Mouse (Mus musculus): ENCODE results near the gene Pex5l. TPM values are rescaled to one million over a fixed set of nuclear protein-coding genes. Genes with fewer than 3 reads are reported as not detected.

Pex5l gene
- polyA plus RNA-seq, 1 experiment from 2014 or later, result 2.9 TPM

DNA sequence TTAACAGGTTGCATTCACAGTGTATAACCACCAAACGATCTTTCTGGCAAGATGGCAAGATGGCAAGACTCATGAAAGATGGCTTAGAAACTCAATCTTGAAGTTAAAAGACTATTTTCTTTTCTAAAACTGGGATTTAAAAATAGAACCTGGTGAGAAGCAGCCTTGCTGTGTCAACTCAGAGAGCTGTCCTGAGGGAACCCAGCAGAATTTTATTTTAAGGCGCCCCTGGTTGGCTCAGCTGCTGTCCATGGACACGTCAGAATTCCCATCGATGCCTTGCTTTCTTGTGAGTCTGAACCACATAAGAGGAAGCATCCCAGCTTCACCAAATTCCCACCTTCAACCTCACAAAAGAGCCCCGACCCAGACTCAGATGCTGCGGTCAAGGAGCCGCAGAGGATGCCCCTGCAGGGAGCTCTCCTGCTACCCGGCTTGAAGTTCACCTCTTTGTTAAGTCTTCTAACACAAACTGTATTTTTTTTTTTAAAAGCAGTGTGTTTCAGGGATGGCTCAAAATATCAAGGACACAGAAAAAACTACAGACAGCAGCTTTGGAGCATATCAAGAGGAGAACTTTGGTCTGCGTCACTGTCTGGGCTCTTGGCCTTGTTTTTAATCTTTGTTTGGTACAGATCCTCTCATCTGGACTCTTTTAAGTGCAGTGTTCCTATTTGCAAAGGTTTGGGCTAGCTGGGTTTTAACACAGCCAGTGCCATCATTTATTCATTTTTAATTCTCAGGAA is 44.3 kb downstream of the Pex5l start:
- no peaks in the 10 kb centered on the region for H3K27me3 ChIP-seq (ENCODE audit: control insufficient read depth, insufficient read depth, low read depth, low read length)
- no peak for ATAC-seq
- no peak overlapping the region for H3K27ac ChIP-seq (ENCODE audit: low read length)
- H3K36me3 ChIP-seq (ENCODE audit: control insufficient read depth, insufficient read depth, low read length), result no peaks in the 10 kb centered on the region
- H3K9me3 ChIP-seq (replicated peaks; ENCODE audit: control insufficient read depth, low read length, poor library complexity, severe bottlenecking), result no peaks in the 10 kb centered on the region
- WGBS, result 64% methylated on average over 9 of the region's 9 CpGs
- H3K4me1 ChIP-seq (ENCODE audit: control insufficient read depth, insufficient read depth, low read length), result no peaks in the 10 kb centered on the region
- H3K9ac ChIP-seq (ENCODE audit: low read depth, low read length), result no peak overlapping the region
- H3K4me2 ChIP-seq (ENCODE audit: low read length), result no peak overlapping the region
- no peak overlapping the region for H3K4me3 ChIP-seq (ENCODE audit: low read depth, low read length)

DNA sequence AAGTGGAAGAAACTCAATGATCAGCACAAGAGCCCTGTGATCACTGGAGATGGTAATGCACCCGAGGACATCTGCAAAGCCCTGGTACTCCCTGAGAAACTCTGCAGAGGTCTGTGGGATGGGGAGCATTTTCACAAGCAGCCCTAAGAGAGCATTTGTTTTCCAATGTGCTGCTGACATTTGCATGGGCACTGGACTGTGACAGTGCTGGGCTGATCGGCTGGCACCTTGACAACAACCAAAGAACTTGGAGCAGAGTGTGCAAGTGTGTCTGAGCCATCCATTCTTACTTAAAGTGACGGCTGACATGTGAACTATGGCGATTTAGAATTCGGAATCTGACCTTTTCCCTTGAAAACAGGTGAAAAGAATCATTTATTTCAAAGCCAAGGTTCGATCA is 49.4 kb downstream of the Pex5l start:
- Histone ChIP-seq H3K9me3 (replicated peaks; ENCODE audit: control insufficient read depth, low read length, poor library complexity, severe bottlenecking) (no peaks in the 10 kb centered on the region), H3K27ac (ENCODE audit: low read length) (no peak overlapping the region), H3K4me1 (ENCODE audit: control insufficient read depth, insufficient read depth, low read length) (no peaks in the 10 kb centered on the region), H3K4me2 (ENCODE audit: low read length) (no peak overlapping the region), H3K9ac (ENCODE audit: low read depth, low read length) (no peak overlapping the region), H3K36me3 (ENCODE audit: control insufficient read depth, insufficient read depth, low read length) (no peaks in the 10 kb centered on the region), H3K27me3 (ENCODE audit: control insufficient read depth, insufficient read depth, low read depth, low read length) (no peaks in the 10 kb centered on the region), H3K4me3 (ENCODE audit: low read depth, low read length) (no peak overlapping the region)
- ATAC-seq, result no peak
- WGBS, result 39% methylated on average over 6 of the region's 6 CpGs

DNA sequence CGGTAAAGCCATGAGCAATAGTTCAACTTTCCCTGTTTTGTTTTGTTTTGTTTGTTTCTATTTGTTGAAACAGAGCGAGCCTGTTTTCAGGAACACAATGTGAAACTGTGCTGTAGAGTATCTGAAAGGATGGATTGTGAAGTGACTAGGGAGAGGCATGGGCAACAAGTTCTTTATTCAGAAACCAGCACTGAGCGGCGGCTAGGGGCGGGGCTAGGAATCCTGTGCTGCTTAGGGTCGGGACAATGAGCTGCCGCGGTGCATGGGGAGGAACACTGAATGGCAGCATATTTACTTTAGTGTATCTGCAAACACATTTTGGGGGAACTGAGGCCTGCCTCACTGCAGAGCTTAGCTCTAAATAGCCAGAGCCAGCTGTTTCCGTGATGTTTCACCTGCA is 53.0 kb downstream of the Pex5l start:
- peak overlapping the region; percentile 0; the same call in 1 of the 2 replicates for H3K4me3 ChIP-seq (ENCODE audit: low read depth, low read length)
- no peak overlapping the region for H3K9ac ChIP-seq (ENCODE audit: low read depth, low read length)
- H3K4me1 ChIP-seq (ENCODE audit: control insufficient read depth, insufficient read depth, low read length), result no peaks in the 10 kb centered on the region
- H3K9me3 ChIP-seq (replicated peaks; ENCODE audit: control insufficient read depth, low read length, poor library complexity, severe bottlenecking), result no peaks in the 10 kb centered on the region
- no peaks in the 10 kb centered on the region for H3K36me3 ChIP-seq (ENCODE audit: control insufficient read depth, insufficient read depth, low read length)
- H3K4me2 ChIP-seq (ENCODE audit: low read length), result peak overlapping the region; percentile 38
- ATAC-seq, result peak; percentile 75
- 14% methylated on average over 9 of the region's 9 CpGs for WGBS
- no peak overlapping the region for H3K27ac ChIP-seq (ENCODE audit: low read length)
- no peaks in the 10 kb centered on the region for H3K27me3 ChIP-seq (ENCODE audit: control insufficient read depth, insufficient read depth, low read depth, low read length)

DNA sequence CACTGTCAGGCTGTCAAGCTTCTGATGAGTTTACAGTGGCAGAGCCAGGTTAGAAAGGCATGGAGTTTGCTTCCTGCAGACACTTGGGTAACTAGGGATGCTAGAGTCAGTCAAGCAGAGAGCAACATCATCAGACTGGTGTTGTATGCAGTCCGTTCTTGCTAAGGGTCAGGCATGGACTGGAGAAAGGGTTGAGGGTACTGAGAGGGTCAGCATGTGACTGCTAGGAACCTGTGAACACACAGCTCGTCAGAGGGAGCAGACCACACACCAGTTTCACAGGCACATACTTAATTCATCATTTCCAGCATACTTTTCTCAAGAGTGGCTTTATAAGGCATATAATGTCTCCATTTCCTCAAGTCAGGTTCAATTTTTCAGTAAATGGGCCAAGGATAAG is 53.6 kb downstream of the Pex5l start:
- no peaks in the 10 kb centered on the region for H3K27me3 ChIP-seq (ENCODE audit: control insufficient read depth, insufficient read depth, low read depth, low read length)
- no peaks in the 10 kb centered on the region for H3K36me3 ChIP-seq (ENCODE audit: control insufficient read depth, insufficient read depth, low read length)
- 0 out of 2 replicates have a peak, but pooled peaks have one; percentile 23 for ATAC-seq
- no peak overlapping the region for H3K9ac ChIP-seq (ENCODE audit: low read depth, low read length)
- no peaks in the 10 kb centered on the region for H3K9me3 ChIP-seq (replicated peaks; ENCODE audit: control insufficient read depth, low read length, poor library complexity, severe bottlenecking)
- 34% methylated on average over 2 of the region's 2 CpGs for WGBS
- peak overlapping the region; percentile 38; the same call in 1 of the 2 replicates for H3K4me2 ChIP-seq (ENCODE audit: low read length)
- no peaks in the 10 kb centered on the region for H3K4me1 ChIP-seq (ENCODE audit: control insufficient read depth, insufficient read depth, low read length)
- no peak overlapping the region for H3K27ac ChIP-seq (ENCODE audit: low read length)
- H3K4me3 ChIP-seq (ENCODE audit: low read depth, low read length), result no peak overlapping the region

DNA sequence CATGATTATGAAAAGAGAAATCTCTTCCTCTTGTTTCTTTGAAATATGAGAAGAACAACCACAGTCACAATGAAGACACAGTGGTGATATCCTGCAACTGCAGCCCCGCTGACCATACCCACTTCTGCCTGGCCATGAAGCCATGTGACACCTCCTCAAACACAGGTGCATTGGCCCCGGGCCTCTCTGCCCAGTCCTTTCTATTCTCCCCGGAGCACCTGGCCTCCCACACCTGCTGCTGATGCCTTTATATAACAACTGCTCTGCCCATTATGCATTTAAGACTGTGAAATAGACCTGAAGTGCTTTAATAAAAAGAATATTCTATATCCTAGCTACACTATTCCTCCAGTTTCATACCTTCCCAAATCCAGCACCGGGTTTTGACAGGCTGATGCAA is 54.8 kb downstream of the Pex5l start:
- 80% methylated on average over 4 of the region's 4 CpGs for WGBS

DNA sequence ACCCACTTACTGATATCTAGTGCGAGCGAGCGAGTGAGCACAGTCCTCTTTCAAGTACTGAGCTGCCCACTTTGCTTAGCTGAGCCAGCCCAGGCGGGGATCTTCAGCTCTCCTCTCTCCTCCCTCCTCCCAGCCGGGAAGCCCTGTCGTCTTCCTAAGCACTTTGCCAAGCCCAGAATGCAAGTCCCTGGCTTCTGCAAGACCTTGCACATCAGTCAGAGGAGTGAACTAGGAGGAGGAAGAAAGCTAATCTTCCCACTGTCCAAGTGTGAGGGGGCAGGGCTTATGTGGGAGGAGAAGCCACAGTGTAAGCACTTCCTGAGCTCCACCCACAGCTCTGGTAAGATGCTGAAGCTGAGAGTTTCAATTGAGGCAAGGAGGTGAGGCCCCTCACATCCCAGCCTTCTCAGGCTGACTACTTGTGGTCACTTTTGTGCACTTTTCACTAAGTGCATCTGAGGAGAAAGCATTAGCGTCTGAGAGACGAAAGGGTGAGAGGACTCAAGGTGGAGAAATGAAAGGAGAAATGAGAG is 60.2 kb downstream of the Pex5l start:
- Histone ChIP-seq H3K27me3 (ENCODE audit: control insufficient read depth, insufficient read depth, low read depth, low read length) (no peaks in the 10 kb centered on the region), H3K9ac (ENCODE audit: low read depth, low read length) (no peak overlapping the region), H3K4me2 (ENCODE audit: low read length) (peak overlapping the region; percentile 7; the same call in 1 of the 2 replicates), H3K9me3 (replicated peaks; ENCODE audit: control insufficient read depth, low read length, poor library complexity, severe bottlenecking) (no peaks in the 10 kb centered on the region), H3K36me3 (ENCODE audit: control insufficient read depth, insufficient read depth, low read length) (no peaks in the 10 kb centered on the region), H3K27ac (ENCODE audit: low read length) (no peak overlapping the region), H3K4me3 (ENCODE audit: low read depth, low read length) (no peak overlapping the region), H3K4me1 (ENCODE audit: control insufficient read depth, insufficient read depth, low read length) (no peaks in the 10 kb centered on the region)
- ATAC-seq, result no peak; the same call in 1 of the 2 replicates
- WGBS, result 24% methylated on average over 8 of the region's 8 CpGs

More for the DNA sequence above, 54.8 kb downstream of the Pex5l start:
- H3K4me3 ChIP-seq (ENCODE audit: low read depth, low read length), result no peak overlapping the region
- no peak overlapping the region for H3K4me2 ChIP-seq (ENCODE audit: low read length)
- H3K27ac ChIP-seq (ENCODE audit: low read length), result no peak overlapping the region
- H3K36me3 ChIP-seq (ENCODE audit: control insufficient read depth, insufficient read depth, low read length), result no peaks in the 10 kb centered on the region
- no peaks in the 10 kb centered on the region for H3K27me3 ChIP-seq (ENCODE audit: control insufficient read depth, insufficient read depth, low read depth, low read length)
- no peak overlapping the region for H3K9ac ChIP-seq (ENCODE audit: low read depth, low read length)
- H3K4me1 ChIP-seq (ENCODE audit: control insufficient read depth, insufficient read depth, low read length), result no peaks in the 10 kb centered on the region
- no peaks in the 10 kb centered on the region for H3K9me3 ChIP-seq (replicated peaks; ENCODE audit: control insufficient read depth, low read length, poor library complexity, severe bottlenecking)
- no peak for ATAC-seq

DNA sequence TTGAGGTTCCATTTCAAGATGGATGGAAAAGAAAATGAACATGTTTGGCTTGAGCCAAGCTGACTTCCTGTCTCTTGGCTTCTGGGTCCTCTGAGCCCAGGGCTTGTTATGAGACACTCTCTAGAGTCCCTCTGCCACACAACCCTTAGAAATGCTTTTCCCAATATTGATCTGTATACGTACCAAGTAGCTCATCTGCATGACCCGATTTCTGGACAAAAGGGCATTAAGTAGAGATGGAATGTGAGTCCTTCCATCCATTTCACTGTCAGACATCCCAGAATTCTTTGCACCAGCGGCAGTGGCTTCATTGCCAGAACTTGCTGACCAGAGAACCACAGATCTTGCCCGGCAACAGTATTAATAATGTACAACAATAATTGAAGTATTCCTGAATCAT is 61.3 kb downstream of the Pex5l start:
- Histone ChIP-seq H3K4me2 (ENCODE audit: low read length) (no peak overlapping the region), H3K27me3 (ENCODE audit: control insufficient read depth, insufficient read depth, low read depth, low read length) (no peaks in the 10 kb centered on the region), H3K4me1 (ENCODE audit: control insufficient read depth, insufficient read depth, low read length) (no peaks in the 10 kb centered on the region), H3K9me3 (replicated peaks; ENCODE audit: control insufficient read depth, low read length, poor library complexity, severe bottlenecking) (no peaks in the 10 kb centered on the region), H3K9ac (ENCODE audit: low read depth, low read length) (no peak overlapping the region), H3K36me3 (ENCODE audit: control insufficient read depth, insufficient read depth, low read length) (no peaks in the 10 kb centered on the region), H3K4me3 (ENCODE audit: low read depth, low read length) (no peak overlapping the region), H3K27ac (ENCODE audit: low read length) (no peak overlapping the region)
- 88% methylated on average over 4 of the region's 4 CpGs for WGBS
- ATAC-seq, result no peak

DNA sequence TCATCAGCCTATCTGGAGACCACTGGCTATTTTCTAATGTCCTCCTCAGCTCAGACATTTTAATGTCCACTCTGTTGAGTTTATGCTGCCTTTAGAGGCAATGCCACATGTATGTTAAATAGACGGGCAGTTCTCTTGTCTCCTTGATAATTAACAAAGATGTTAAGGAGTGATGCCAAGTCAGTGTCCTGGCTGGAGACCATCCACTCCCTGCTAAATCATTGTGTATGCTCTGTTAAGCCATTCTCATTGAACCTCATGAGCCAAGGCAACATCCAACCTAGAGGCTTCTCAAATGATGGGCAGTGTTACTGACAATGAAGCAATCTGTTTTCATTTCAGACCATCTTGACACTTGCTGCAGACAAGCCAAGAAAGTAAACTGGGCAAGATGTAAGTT is 63.4 kb downstream of the Pex5l start:
- Histone ChIP-seq H3K27me3 (ENCODE audit: control insufficient read depth, insufficient read depth, low read depth, low read length) (no peaks in the 10 kb centered on the region), H3K4me3 (ENCODE audit: low read depth, low read length) (no peak overlapping the region)
- WGBS, result 92% methylated on average over 1 of the region's 1 CpGs

DNA sequence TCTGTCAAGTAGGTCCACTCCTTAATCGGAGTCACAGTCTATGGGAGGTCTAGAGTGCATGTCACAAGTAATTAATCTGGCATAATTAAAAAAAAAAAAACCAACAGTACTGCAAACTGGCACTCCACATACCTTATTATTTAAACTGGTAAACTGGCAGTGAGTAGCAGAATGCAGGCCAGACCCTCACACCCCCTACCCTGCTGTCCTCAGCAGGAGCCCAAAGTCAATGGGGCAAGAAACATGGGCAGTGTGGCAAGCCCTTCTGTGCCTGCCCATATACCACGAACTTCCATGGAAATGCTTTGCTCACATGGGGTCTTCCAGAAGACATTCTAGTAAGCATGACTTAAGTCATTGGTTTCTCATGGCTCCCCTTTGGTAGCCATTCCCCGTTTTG is 63.9 kb downstream of the Pex5l start:
- WGBS, result 75% methylated on average over 3 of the region's 3 CpGs
- H3K4me2 ChIP-seq (ENCODE audit: low read length), result no peak overlapping the region
- no peak overlapping the region for H3K9ac ChIP-seq (ENCODE audit: low read depth, low read length)
- H3K27ac ChIP-seq (ENCODE audit: low read length), result no peak overlapping the region
- no peaks in the 10 kb centered on the region for H3K4me1 ChIP-seq (ENCODE audit: control insufficient read depth, insufficient read depth, low read length)
- no peaks in the 10 kb centered on the region for H3K9me3 ChIP-seq (replicated peaks; ENCODE audit: control insufficient read depth, low read length, poor library complexity, severe bottlenecking)
- no peak for ATAC-seq
- H3K27me3 ChIP-seq (ENCODE audit: control insufficient read depth, insufficient read depth, low read depth, low read length), result no peaks in the 10 kb centered on the region
- no peaks in the 10 kb centered on the region for H3K36me3 ChIP-seq (ENCODE audit: control insufficient read depth, insufficient read depth, low read length)
- H3K4me3 ChIP-seq (ENCODE audit: low read depth, low read length), result no peak overlapping the region

More for the DNA sequence above, 63.4 kb downstream of the Pex5l start:
- H3K27ac ChIP-seq (ENCODE audit: low read length), result no peak overlapping the region
- H3K9ac ChIP-seq (ENCODE audit: low read depth, low read length), result no peak overlapping the region
- H3K9me3 ChIP-seq (replicated peaks; ENCODE audit: control insufficient read depth, low read length, poor library complexity, severe bottlenecking), result no peaks in the 10 kb centered on the region
- H3K36me3 ChIP-seq (ENCODE audit: control insufficient read depth, insufficient read depth, low read length), result no peaks in the 10 kb centered on the region
- no peaks in the 10 kb centered on the region for H3K4me1 ChIP-seq (ENCODE audit: control insufficient read depth, insufficient read depth, low read length)
- no peak overlapping the region for H3K4me2 ChIP-seq (ENCODE audit: low read length)
- no peak for ATAC-seq
